Mouse (Mus musculus): ENCODE data around the gene Pax7.

DNA sequence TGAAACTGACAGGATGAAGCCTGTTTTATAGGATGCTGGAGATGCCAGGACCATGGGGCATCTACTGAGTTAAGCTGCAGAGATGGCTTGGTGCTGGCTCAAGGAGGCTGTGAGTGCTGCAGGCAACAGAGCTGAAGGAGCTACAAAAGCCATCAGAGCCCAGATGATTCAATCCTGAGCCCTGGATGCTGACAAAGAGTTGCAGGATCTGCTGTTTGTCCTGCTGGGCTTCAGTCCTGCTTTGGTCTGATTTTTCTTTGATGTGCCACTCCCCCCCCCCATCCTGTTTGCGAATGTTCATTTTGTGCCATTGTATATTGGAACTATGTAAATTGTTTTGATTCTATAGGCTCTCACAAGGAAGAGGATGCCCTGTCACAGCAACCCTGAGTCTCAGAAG is 29.9 kb upstream of the Pax7 start:
- TF ChIP-seq TAL1 (IDR thresholded peaks at IDR 0.05; ENCODE audit: low read length), result no peak
- TF ChIP-seq GATA1 (IDR thresholded peaks at IDR 0.05; ENCODE audit: low read length), result no peak

Data from erythroblast, embryonic 14.5 days (primary cell).